Mouse (Mus musculus) frontal cortex, postnatal 14 days (tissue): ENCODE measurements around the gene Pitpnb.

Experiments
- DNase-seq, 2 experiments: peaks; one replicate each; pipeline ENCODE4 v3.0.0; 2022; ENCODE audit warnings: low spot score in 2 of 2

Pitpnb gene

GRCm38 (mm10) chr5:111330417-111331098 is at the start of gene Pitpnb:
TSS of gene Pitpnb (plus strand) at chr5:111330763.
- DNase-seq = peak; percentile 93 to 98

- DNase-seq = no peak
These were observed 46.0 kb upstream of the Pitpnb start for GRCm38 (mm10) chr5:111284420-111285175.

- DNase-seq = no peak
These were observed 43.0 kb upstream of the Pitpnb start for GRCm38 (mm10) chr5:111287571-111287970.

GRCm38 (mm10) chr5:111288486-111288885 is 42.1 kb upstream of the Pitpnb start:
- DNase-seq = no peak

- DNase-seq = no peak
These were observed 40.5 kb upstream of the Pitpnb start for GRCm38 (mm10) chr5:111290071-111290470.

- DNase-seq = peak; percentile 34 to 63
These were observed 38.9 kb upstream of the Pitpnb start for GRCm38 (mm10) chr5:111291639-111292038.

GRCm38 (mm10) chr5:111297801-111298200 is 32.8 kb upstream of the Pitpnb start:
- no peak for DNase-seq

GRCm38 (mm10) chr5:111298706-111299105 is 31.9 kb upstream of the Pitpnb start:
- no peak for DNase-seq

GRCm38 (mm10) chr5:111300776-111301175 is 29.8 kb upstream of the Pitpnb start:
- DNase-seq = no peak

- DNase-seq = no peak
These were observed 28.8 kb upstream of the Pitpnb start for GRCm38 (mm10) chr5:111301736-111302135.

GRCm38 (mm10) chr5:111304730-111305129 is 25.8 kb upstream of the Pitpnb start:
- no peak for DNase-seq

GRCm38 (mm10) chr5:111310185-111310584 is 20.4 kb upstream of the Pitpnb start:
- no peak for DNase-seq

GRCm38 (mm10) chr5:111313833-111314232 is 16.7 kb upstream of the Pitpnb start:
- DNase-seq = no peak

- no peak for DNase-seq
These were observed 15.5 kb upstream of the Pitpnb start for GRCm38 (mm10) chr5:111315061-111315460.

- no peak for DNase-seq
These were observed 13.0 kb upstream of the Pitpnb start for GRCm38 (mm10) chr5:111317526-111317925.

GRCm38 (mm10) chr5:111318946-111319345 is 11.6 kb upstream of the Pitpnb start:
- DNase-seq = no peak

GRCm38 (mm10) chr5:111325813-111326212 is 4.8 kb upstream of the Pitpnb start:
- no peak for DNase-seq

- DNase-seq = no peak
These were observed 3.1 kb upstream of the Pitpnb start for GRCm38 (mm10) chr5:111327420-111327819.

- DNase-seq = no peak
These were observed 664 bp upstream of the Pitpnb start for GRCm38 (mm10) chr5:111329782-111330416.

- no peak for DNase-seq
These were observed 504 bp downstream of the Pitpnb start for GRCm38 (mm10) chr5:111331099-111331435.

- no peak for DNase-seq
These were observed 5.6 kb downstream of the Pitpnb start for GRCm38 (mm10) chr5:111335939-111336691.

- DNase-seq = no peak
These were observed 11.0 kb downstream of the Pitpnb start for GRCm38 (mm10) chr5:111341609-111342008.
